Mouse (Mus musculus) embryo, embryonic 9.5 days (tissue): ENCODE data around the gene Serpinb9b.
A peak's percentile ranks its signal among the peaks of the same experiment; 100 is the strongest.

ENCODE experiments used
- DNase-seq: peaks from one replicate; pipeline ENCODE4 v3.0.0-alpha.2; 2017; ENCODE audit errors: extremely low spot score

Serpinb9b gene

GRCm38 (mm10) chr13:33043542-33043941 lies 16.3 kb downstream of the Serpinb9b start:
- DNase-seq, result no peak

- DNase-seq, result no peak
Measured at GRCm38 (mm10) chr13:33047234-33047633, 20.0 kb downstream of the Serpinb9b start.

- DNase-seq, result no peak
Measured at GRCm38 (mm10) chr13:33048187-33048586, 21.0 kb downstream of the Serpinb9b start.

- DNase-seq, result no peak
Measured at GRCm38 (mm10) chr13:33051697-33052096, 24.5 kb downstream of the Serpinb9b start.

GRCm38 (mm10) chr13:33063048-33063447 lies 35.8 kb downstream of the Serpinb9b start:
- DNase-seq, result no peak

GRCm38 (mm10) chr13:33067387-33067977 lies 40.3 kb downstream of the Serpinb9b start:
- DNase-seq, result no peak

GRCm38 (mm10) chr13:33068164-33068563 lies 40.9 kb downstream of the Serpinb9b start:
- DNase-seq, result no peak

GRCm38 (mm10) chr13:33071776-33072175 lies 44.6 kb downstream of the Serpinb9b start:
- DNase-seq, result no peak

- peak; percentile 15 for DNase-seq
Measured at GRCm38 (mm10) chr13:33074029-33074428, 46.8 kb downstream of the Serpinb9b start.

- no peak for DNase-seq
Measured at GRCm38 (mm10) chr13:33076247-33076646, 49.0 kb downstream of the Serpinb9b start.

GRCm38 (mm10) chr13:33077026-33077685 lies 49.9 kb downstream of the Serpinb9b start:
- DNase-seq, result no peak

GRCm38 (mm10) chr13:33078056-33078705 lies 51.0 kb downstream of the Serpinb9b start, which contains the start of gene Serpinb1b:
Serpinb1b (plus strand) TSS chr13:33078575.
- DNase-seq, result no peak

- DNase-seq, result peak; percentile 32
Measured at GRCm38 (mm10) chr13:33079391-33079790, 52.2 kb downstream of the Serpinb9b start.

- peak; percentile 25 for DNase-seq
Measured at GRCm38 (mm10) chr13:33080356-33080755, 53.1 kb downstream of the Serpinb9b start.

- DNase-seq, result no peak
Measured at GRCm38 (mm10) chr13:33083834-33084233, 56.6 kb downstream of the Serpinb9b start.

- DNase-seq, result no peak
Measured at GRCm38 (mm10) chr13:33084975-33085694, 57.9 kb downstream of the Serpinb9b start.

GRCm38 (mm10) chr13:33085695-33086432 lies 58.6 kb downstream of the Serpinb9b start:
- DNase-seq, result no peak

GRCm38 (mm10) chr13:33089566-33089965 lies 62.4 kb downstream of the Serpinb9b start:
- no peak for DNase-seq

GRCm38 (mm10) chr13:33090546-33090945 lies 63.3 kb downstream of the Serpinb9b start:
- DNase-seq, result no peak

GRCm38 (mm10) chr13:33091306-33091705 lies 64.1 kb downstream of the Serpinb9b start:
- no peak for DNase-seq
